ENCODE assay signal across 22 mouse cellular contexts in genomic region chr16:91488066-91488465, GRCm38 (mm10). TPM values are rescaled to one million over a fixed set of nuclear protein-coding genes. Genes with fewer than 3 reads are reported as not detected.
DNase-seq lines count a peak whose midpoint lies in the region; ATAC-seq and TF ChIP-seq lines count a peak whose summit lies in the region.
"Had no signal": no experiment of that assay in that cellular context is flagged by ENCODE, and none has a peak within 500 bp of the region (broad histone marks: within the 10 kb centered on the region; RNA-seq: fewer than 3 reads in every experiment).

No protein-coding gene starts in this region.

- TF ChIP-seq CTCF in liver, postnatal 0 days (IDR thresholded peaks at IDR 0.05; ENCODE audit: low read depth) = no peak

- 74% methylated on average over 2 of the region's 2 CpGs for WGBS in liver, embryonic 12.5 days (ENCODE audit: insufficient replicate concordance)
- WGBS in liver, postnatal 0 days (ENCODE audit: insufficient replicate concordance) = 81% methylated on average over 2 of the region's 2 CpGs

- no peak overlapping the region for H3K9ac ChIP-seq in liver, embryonic 12.5 days
- no peak overlapping the region for H3K9ac ChIP-seq in liver, postnatal 0 days (replicated peaks)
- H3K9ac ChIP-seq: embryonic facial prominence, embryonic 12.5 days; forebrain, embryonic 13.5 days; forebrain, embryonic 15.5 days had no signal

- TF ChIP-seq EP300 in liver, postnatal 0 days (IDR thresholded peaks at IDR 0.05; ENCODE audit: low read depth) = no peak

- peak; percentile 2; the same call in 1 of the 2 replicates for ATAC-seq in frontal cortex, adult (ENCODE audit: low TSS enrichment)
- ATAC-seq in liver, embryonic 12.5 days = no peak
- no peak for ATAC-seq in liver, postnatal 0 days
- ATAC-seq: activated CD4-positive, CD25-positive, alpha-beta regulatory T cell, adult 4 months; CD4-positive, CD25-positive, alpha-beta regulatory T cell, adult 4 months; forebrain, embryonic 13.5 days; forebrain, embryonic 15.5 days; Patski had no signal

- peaks cover 54% of the 10 kb centered on the region for H3K4me1 ChIP-seq in liver, embryonic 12.5 days
- peaks cover 20% of the 10 kb centered on the region for H3K4me1 ChIP-seq in liver, postnatal 0 days (ENCODE audit: insufficient read depth)

- DNase-seq in frontal cortex, postnatal 36 days (ENCODE audit: low spot score in 2 of 2) = no peak
- DNase-seq in liver, postnatal 0 days = no peak
- DNase-seq in lung, postnatal 10 days = no peak
- DNase-seq: adrenal gland, adult 8-10 months; adrenal gland, postnatal 14 days; adrenal gland, postnatal 36 days; B cell, adult 2 months; cerebellum, adult 11-12 months; cerebellum, adult 2 months; cerebellum, adult 9-10 months; cerebellum, postnatal 10 days; cerebellum, postnatal 25 days had no signal

- peaks cover 59% of the 10 kb centered on the region for H3K36me3 ChIP-seq in liver, embryonic 12.5 days
- peaks cover 36% of the 10 kb centered on the region for H3K36me3 ChIP-seq in liver, postnatal 0 days (replicated peaks; ENCODE audit: insufficient read depth, low read length)

- H3K4me2 ChIP-seq in liver, embryonic 12.5 days = no peak overlapping the region
- H3K4me2 ChIP-seq in liver, postnatal 0 days (ENCODE audit: low read depth, low read length) = no peak overlapping the region
- H3K4me2 ChIP-seq: embryonic facial prominence, embryonic 12.5 days; forebrain, embryonic 13.5 days; forebrain, embryonic 15.5 days had no signal

- no peaks in the 10 kb centered on the region for H3K9me3 ChIP-seq in liver, embryonic 12.5 days (replicated peaks)
- no peaks in the 10 kb centered on the region for H3K9me3 ChIP-seq in liver, postnatal 0 days (ENCODE audit: low read length)
- H3K9me3 ChIP-seq: embryonic facial prominence, embryonic 10.5 days; embryonic facial prominence, embryonic 12.5 days; forebrain, embryonic 13.5 days; forebrain, embryonic 15.5 days had no signal

- no peak overlapping the region for H3K4me3 ChIP-seq in liver, embryonic 12.5 days
- H3K4me3 ChIP-seq in liver, postnatal 0 days (ENCODE audit: low read depth, low read length) = no peak overlapping the region
- H3K4me3 ChIP-seq: embryonic facial prominence, embryonic 10.5 days; embryonic facial prominence, embryonic 12.5 days; forebrain, embryonic 13.5 days; forebrain, embryonic 15.5 days had no signal

- 0 out of 2 replicates have a peak overlapping the region, but pooled peaks have one; percentile 50 for H3K27ac ChIP-seq in liver, embryonic 12.5 days
- no peak overlapping the region for H3K27ac ChIP-seq in liver, postnatal 0 days (ENCODE audit: low read depth)
- H3K27ac ChIP-seq: embryonic facial prominence, embryonic 10.5 days; embryonic facial prominence, embryonic 12.5 days; forebrain, embryonic 13.5 days; forebrain, embryonic 15.5 days had no signal

- H3K27me3 ChIP-seq in liver, embryonic 12.5 days (replicated peaks) = no peaks in the 10 kb centered on the region
- H3K27me3 ChIP-seq in liver, postnatal 0 days (ENCODE audit: insufficient read depth, low read length) = no peaks in the 10 kb centered on the region
- H3K27me3 ChIP-seq: CH12.LX; embryonic facial prominence, embryonic 12.5 days; forebrain, embryonic 13.5 days; forebrain, embryonic 15.5 days; Patski had no signal

RNA-seq across cellular contexts. Expression of gene Ifnar1, which starts 3.0 kb away (rescaled TPM):
- 24.5 and 27.8 TPM in 2 replicates for polyA plus RNA-seq in liver, embryonic 12.5 days (2016; fragmentation: Nextera tagmentation; extraction: Ambion mirVana)
- 16.3 and 16.6 TPM in 2 replicates for polyA plus RNA-seq in liver, postnatal 0 days (2015; fragmentation: Nextera tagmentation; extraction: Ambion mirVana)

RNA-seq across cellular contexts. Expression of gene Ifngr2, which starts 58.8 kb away (rescaled TPM):
- 17.1 and 17.9 TPM in 2 replicates for polyA plus RNA-seq in liver, embryonic 12.5 days (2016; fragmentation: Nextera tagmentation; extraction: Ambion mirVana)
- 18.2 and 20.8 TPM in 2 replicates for polyA plus RNA-seq in liver, postnatal 0 days (2015; fragmentation: Nextera tagmentation; extraction: Ambion mirVana)
